Mouse (Mus musculus): ENCODE results near the gene Pno1.

DNA sequence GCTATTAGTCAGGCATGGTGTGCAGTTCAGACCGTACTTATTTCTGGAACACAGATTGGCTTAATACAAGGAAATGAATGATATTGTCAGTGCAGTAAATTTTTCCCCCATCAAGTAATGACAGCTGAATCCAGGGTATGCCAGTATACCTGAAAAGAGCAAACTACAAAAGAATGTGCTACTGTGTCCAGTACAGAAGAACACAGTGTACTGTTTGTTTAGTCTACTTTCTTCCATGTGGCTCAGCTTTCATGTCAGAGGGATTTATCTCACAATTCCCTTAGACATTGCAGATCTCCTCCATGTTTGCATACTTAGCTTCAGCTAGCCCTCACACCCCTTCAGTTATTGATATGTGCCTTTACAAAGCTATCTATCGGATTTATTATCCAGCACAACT, 42.1 kb downstream of the Pno1 start:
- no peak for TF ChIP-seq CTCF (IDR thresholded peaks at IDR 0.05)
- no peak for TF ChIP-seq POLR2A (IDR thresholded peaks at IDR 0.05; ENCODE audit: insufficient read depth, low read depth, low read length)
- no peak for TF ChIP-seq EP300 (IDR thresholded peaks at IDR 0.05; ENCODE audit: insufficient read depth, low read depth, low read length)
